Mouse (Mus musculus) natural killer cell, adult 2 months (primary cell): Measurements from ENCODE around the gene Vmn1r11.

ENCODE experiments used
- DNase-seq, 2 experiments: peaks; one replicate each; pipeline ENCODE4 v3.0.0; 2022; ENCODE audit warnings: low spot score in 2 of 2

Vmn1r11 gene

DNA sequence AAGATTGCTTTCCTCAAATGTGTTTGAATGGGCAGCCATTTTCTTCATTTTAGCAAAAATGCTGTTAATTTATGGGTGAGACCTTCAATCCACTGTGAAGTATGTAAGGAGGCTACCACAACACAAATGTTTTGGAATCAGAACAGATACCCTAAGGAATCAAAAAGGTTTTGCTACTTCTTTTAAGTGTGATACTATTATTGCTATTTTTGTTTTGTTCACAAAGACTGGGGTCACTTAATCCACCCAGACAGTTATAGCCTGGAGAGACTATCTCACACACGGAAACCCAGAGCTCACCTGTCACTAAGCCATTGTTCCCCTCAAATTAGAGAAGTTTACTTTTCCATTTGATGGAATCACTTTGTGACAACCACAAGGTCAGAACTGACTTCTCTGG, at the start of gene Vmn1r11:
Gene Vmn1r11 (plus strand): TSS at position 301 of the 400 bp plus-strand sequence.
- no peak for DNase-seq

DNA sequence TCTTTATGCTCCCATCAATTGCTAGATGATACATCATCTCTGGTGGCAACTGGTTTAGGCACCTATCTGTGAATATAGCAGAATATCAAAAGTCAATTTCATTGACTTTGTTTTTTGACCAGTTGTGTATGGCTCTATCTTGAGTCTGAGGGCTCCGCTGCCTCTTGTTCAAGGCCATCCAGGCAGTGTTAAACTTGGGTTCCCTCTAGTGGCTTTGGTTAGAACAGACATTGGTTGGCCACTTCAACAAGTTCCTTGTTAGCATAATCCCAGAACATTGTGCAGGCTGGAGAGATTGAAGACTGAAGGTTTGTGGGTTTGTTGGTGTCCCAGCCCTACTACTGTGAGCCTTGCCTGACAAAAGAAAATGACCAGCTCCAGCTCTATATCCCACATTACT, 26.9 kb upstream of the Vmn1r11 start:
- DNase-seq: no peak

DNA sequence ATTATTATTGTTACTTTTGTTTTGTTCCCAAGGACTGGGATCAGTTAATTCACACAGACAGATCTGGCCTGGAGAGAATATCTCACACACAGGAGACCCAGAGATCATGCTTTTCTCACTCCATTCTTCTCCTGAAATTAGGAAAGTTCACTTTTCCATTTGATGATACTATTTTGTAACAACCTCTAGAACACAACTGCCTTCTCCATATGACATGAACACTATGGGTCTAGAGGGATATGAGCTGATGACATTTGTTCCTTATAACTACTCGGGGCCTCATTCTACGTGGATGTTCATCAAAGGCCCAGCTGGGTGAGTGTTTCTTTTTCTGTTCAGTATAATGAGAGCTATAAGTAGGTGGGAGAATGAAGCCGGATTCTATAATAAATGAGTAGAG, 24.1 kb upstream of the Vmn1r11 start, which contains the start of gene Vmn1r10:
Gene Vmn1r10 (plus strand): TSS at position 301 of the 400 bp plus-strand sequence.
- no peak for DNase-seq

DNA sequence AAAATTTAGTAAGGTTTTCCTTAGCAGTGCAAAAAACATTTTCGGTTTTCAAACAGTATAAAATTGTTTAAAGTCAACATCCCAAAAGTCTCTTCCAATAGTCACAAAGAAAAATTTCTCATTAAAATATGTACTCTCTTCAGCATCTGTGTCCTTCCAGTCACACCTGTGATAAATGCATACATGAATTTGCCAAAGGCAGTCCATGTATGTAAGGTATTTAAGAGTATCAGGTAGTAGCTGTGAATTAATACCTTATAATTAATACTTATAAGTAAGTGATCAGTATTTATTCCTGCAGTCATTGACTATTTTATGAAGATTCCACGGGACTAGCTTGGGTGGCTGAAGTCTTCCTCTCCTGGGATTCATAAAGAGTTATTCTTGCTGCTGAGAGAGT, 23.4 kb downstream of the Vmn1r11 start, which contains the start of gene Vmn1r12:
Gene Vmn1r12 (plus strand): TSS at position 301 of the 400 bp plus-strand sequence.
- DNase-seq: no peak
